Mouse (Mus musculus) limb, embryonic 11.5 days (tissue): ENCODE measurements around the gene Il17re. TPM values are rescaled to one million over a fixed set of nuclear protein-coding genes. Genes with fewer than 3 reads are reported as not detected.

Experiments
- ATAC-seq: fragments of 200-750 bp; cut with Nextera tagmentation; 2 replicates; pipeline ENCODE4 v1.8.0; 2017; ENCODE audit warnings: low read depth; ENCODE audit not compliant: insufficient number of reproducible peaks, low FRiP score, low TSS enrichment
- DNase-seq: peaks from one replicate; pipeline ENCODE4 v3.0.0-alpha.2; 2015; ENCODE audit warnings: low spot score
- H3K27ac ChIP-seq: fragments of 300-500 bp; sonication (generic); replicated peaks from 2 replicates; pipeline ENCODE4 v1.5.1; 2014; ENCODE audit warnings: low read depth, mild to moderate bottlenecking, low read length
- H3K27me3 ChIP-seq: fragments of 300-500 bp; sonication (generic); 2 replicates; pipeline ENCODE4 v1.6.1; 2014; ENCODE audit warnings: mild to moderate bottlenecking, low read length, mixed read lengths; ENCODE audit not compliant: control insufficient read depth, insufficient read depth
- H3K36me3 ChIP-seq: fragments of 300-500 bp; sonication (generic); 2 replicates; pipeline ENCODE4 v1.6.1; 2014; ENCODE audit warnings: mild to moderate bottlenecking, low read length, moderate library complexity, mixed read lengths; ENCODE audit not compliant: control insufficient read depth, insufficient read depth
- H3K4me1 ChIP-seq: fragments of 300-500 bp; sonication (generic); 2 replicates; pipeline ENCODE4 v1.6.1; 2014; ENCODE audit warnings: low read length, mixed read lengths; ENCODE audit not compliant: control insufficient read depth, insufficient read depth
- H3K4me2 ChIP-seq: fragments of 300-500 bp; sonication (generic); 2 replicates; pipeline ENCODE4 v1.6.1; 2014; ENCODE audit warnings: low read depth, mild to moderate bottlenecking, moderate library complexity; ENCODE audit not compliant: severe bottlenecking
- H3K4me3 ChIP-seq: fragments of 300-500 bp; sonication (generic); 2 replicates; pipeline ENCODE4 v1.5.1; 2014; ENCODE audit warnings: low read depth, low read length
- H3K9ac ChIP-seq: fragments of 300-500 bp; sonication (generic); 2 replicates; pipeline ENCODE4 v1.6.1; 2014; ENCODE audit warnings: mild to moderate bottlenecking, low read length
- H3K9me3 ChIP-seq: fragments of 300-500 bp; sonication (generic); 2 replicates; pipeline ENCODE4 v1.6.1; 2016; ENCODE audit warnings: low read length; ENCODE audit not compliant: control insufficient read depth
- WGBS: fragments of 180-500 bp; shearing (Covaris S2); extraction: QIAGEN DNeasy Blood & Tissue Kit; methylation state at CpG from one replicate; pipeline ENCODE4 v1.1.7; 2014; 5-methylcytosine and 5-hydroxymethylcytosine counted together
- microRNA-seq: library from miRNA; unstranded; fragments of <30 nt; microRNA quantifications from one replicate; pipeline ENCODE4, GENCODE M21; 2016
- polyA plus RNA-seq: library from polyadenylated mRNA; unstranded; fragments of >200 nt; fragmentation: Nextera tagmentation; extraction: Ambion mirVana; gene quantifications from 2 replicates; pipeline ENCODE4 v1.2.1, GENCODE M21; 2014

Il17re gene
- polyA plus RNA-seq, 1 experiment from 2014 or later: 1.5 TPM

DNA sequence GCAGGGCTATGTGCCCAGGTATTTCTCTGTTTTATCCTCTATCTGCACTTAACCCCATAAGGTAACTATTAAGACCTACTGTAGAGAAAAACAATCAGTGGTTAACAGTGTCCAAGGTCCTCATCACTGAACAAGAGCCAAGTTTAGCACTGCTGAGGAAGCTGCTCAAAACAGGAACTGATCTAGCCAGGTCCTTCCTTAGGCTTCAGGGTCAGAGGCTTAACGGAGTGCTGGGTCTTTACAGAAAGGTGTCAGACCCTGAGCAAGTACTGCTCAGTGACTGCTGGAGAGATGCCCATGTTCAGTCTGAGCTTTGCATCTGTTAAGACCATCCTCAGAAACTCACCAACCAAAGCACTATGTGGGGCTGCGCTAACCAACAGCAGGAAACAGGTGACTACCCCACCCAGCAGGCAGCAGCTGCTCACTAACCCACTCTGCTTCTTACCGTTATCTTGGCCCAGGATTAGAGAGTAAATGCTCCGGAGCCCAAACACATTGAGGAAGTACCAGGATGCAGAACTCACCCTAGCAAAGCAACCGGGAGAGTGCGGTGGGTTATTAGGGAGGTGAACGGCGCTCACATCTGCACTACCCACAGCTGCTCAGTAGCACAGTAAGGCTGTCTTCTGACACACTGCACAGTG lies 59.3 kb downstream of the Il17re start:
- no peak overlapping the region for H3K27ac ChIP-seq
- H3K4me1 ChIP-seq: no peaks in the 10 kb centered on the region
- H3K9me3 ChIP-seq: no peaks in the 10 kb centered on the region
- DNase-seq (no peak), ATAC-seq (no peak)
- peaks cover 29% of the 10 kb centered on the region for H3K36me3 ChIP-seq
- no peak overlapping the region for H3K4me2 ChIP-seq
- 96% methylated on average over 8 of the region's 8 CpGs for WGBS
- no peak overlapping the region for H3K4me3 ChIP-seq
- H3K9ac ChIP-seq: no peak overlapping the region
- no peaks in the 10 kb centered on the region for H3K27me3 ChIP-seq

Small RNA genes within 50 kb of the gene (microRNA-seq; reads per million reads assigned to microRNA genes)
- gene Gm24387: not detected

Other genes with a start within 250 kb of the Il17re start
- gene Mtmr14, start 220.6 kb upstream of the Il17re start, polyA plus RNA-seq: 41.8 and 47.2 TPM in 2 replicates
- 0.11 TPM in 1 of 2 replicates, not detected in the other for gene Cpne9, start 176.2 kb upstream of the Il17re start, polyA plus RNA-seq
- 26.4 and 29.2 TPM in 2 replicates for gene Brpf1, start 151.3 kb upstream of the Il17re start, polyA plus RNA-seq
- 15.1 and 16.2 TPM in 2 replicates for gene Ogg1, start 131.5 kb upstream of the Il17re start, polyA plus RNA-seq
- 62.2 and 62.6 TPM in 2 replicates for gene Camk1, start 114.5 kb upstream of the Il17re start, polyA plus RNA-seq
- gene Tada3, start 80.6 kb upstream of the Il17re start, polyA plus RNA-seq: 52.6 and 53.7 TPM in 2 replicates
- 186 and 197 TPM in 2 replicates for gene Arpc4, start 80.4 kb upstream of the Il17re start, polyA plus RNA-seq
- gene Ttll3, start 69.2 kb upstream of the Il17re start, polyA plus RNA-seq: 2.1 and 3.0 TPM in 2 replicates
- 34.9 and 39.0 TPM in 2 replicates for gene Rpusd3, start 39.1 kb upstream of the Il17re start, polyA plus RNA-seq
- gene Cidec, start 22.7 kb upstream of the Il17re start, polyA plus RNA-seq: not detected in 2 replicates
- gene Jagn1, start 15.9 kb upstream of the Il17re start, polyA plus RNA-seq: 71.0 and 76.1 TPM in 2 replicates
- gene Il17rc, start 12.9 kb downstream of the Il17re start, polyA plus RNA-seq: 2.4 and 3.2 TPM in 2 replicates
- gene Creld1, start 24.8 kb downstream of the Il17re start, polyA plus RNA-seq: 11.2 and 11.8 TPM in 2 replicates
- 0.31 and 0.33 TPM in 2 replicates for gene Prrt3, start 43.4 kb downstream of the Il17re start, polyA plus RNA-seq
- 74.5 and 74.8 TPM in 2 replicates for gene Emc3, start 73.2 kb downstream of the Il17re start, polyA plus RNA-seq
- gene Fancd2, start 73.2 kb downstream of the Il17re start, polyA plus RNA-seq: 17.0 and 22.2 TPM in 2 replicates
- 0.19 and 0.40 TPM in 2 replicates for gene Fancd2os, start 142.2 kb downstream of the Il17re start, polyA plus RNA-seq
- gene Brk1, start 146.3 kb downstream of the Il17re start, polyA plus RNA-seq: 220 and 221 TPM in 2 replicates
- 60.3 and 60.5 TPM in 2 replicates for gene Vhl, start 165.5 kb downstream of the Il17re start, polyA plus RNA-seq
- 2.9 and 3.9 TPM in 2 replicates for gene Irak2, start 180.0 kb downstream of the Il17re start, polyA plus RNA-seq
- gene Tatdn2, start 238.6 kb downstream of the Il17re start, polyA plus RNA-seq: 1.1 and 1.6 TPM in 2 replicates